Mouse (Mus musculus): ENCODE results near the gene Tekt5. TPM values are rescaled to one million over a fixed set of nuclear protein-coding genes. Genes with fewer than 3 reads are reported as not detected.

Gene Tekt5
- total RNA-seq, 2 experiments from 2014 or later = not detected

DNA sequence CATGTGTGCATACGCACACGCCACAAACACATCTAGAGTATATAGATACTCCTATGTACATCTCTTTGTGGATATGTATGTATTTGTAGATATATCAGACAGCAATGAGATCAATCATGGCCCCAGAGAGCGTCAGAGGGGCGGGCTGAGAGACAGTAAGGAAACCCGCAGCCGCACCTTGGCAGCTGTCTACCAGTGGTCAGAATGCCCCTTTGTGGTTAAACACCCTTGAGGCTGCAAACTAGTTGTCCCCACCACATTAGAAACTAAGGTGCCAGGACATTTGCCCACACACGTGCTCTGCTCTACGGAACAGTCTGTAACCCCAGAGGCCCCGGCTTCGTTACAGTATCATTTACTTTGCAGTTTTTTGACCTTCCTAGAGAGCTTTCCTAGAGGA lies 55.4 kb downstream of the Tekt5 start:
- no peak for DNase-seq (ENCODE audit: low spot score)
- intact Hi-C loops (cut with DNase I) = no loop called here

DNA sequence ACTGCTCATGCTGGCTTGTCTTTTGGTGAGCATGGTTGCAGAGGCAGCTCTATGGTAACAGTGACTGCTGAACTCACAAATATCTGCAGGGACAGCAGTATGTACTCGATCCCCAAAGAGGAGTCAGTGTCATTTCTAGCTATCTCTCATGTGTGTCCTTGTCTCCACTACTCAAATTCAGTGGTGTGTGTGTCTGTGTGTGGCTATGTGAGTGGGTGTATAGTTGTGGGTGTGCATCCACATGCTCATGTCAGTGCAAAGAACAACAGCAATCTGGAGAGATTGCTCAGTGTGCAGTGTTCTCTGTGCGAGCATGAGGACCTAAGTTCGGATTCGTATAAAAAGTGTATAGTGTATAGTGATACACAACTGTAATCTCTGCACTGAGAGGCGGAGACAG lies 56.7 kb downstream of the Tekt5 start:
- DNase-seq (ENCODE audit: low spot score) = no peak
- intact Hi-C loops (cut with DNase I) = no loop called here

DNA sequence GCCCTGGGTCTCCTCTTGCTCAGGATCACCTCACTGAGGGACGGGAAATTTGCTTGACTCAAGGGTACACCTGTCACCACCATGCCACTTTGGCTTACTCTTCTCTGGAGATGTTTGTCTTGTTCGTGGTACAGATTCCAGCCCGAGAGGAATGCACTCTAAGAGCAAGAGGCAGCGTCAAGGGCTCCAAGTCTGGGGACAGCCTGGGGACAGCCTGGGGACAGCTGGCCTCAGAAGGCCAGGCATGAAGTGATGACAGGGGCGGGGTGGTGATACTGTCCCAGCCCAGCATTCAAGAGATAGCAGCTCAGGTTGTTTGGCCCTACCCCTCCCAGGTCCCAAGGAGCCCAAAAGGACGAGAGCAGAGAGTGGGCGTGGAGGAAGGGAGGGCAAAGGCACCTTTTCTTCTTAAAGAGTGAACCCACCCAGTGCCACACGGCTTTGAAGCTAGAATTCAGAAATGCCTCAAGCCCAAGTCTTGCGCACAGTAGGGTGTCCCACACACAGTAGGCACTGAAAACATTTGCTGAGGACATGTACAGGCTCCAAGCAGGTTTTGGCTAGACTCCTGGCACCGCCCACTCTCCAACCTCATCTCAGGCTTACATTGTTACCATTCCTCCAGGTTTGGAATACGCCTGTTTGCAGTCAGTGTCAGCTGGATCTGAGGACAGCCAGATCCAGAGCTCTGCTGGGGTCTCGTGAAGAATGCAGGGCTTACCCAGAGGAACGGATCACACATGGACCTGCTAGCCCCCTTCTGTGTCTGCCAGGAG lies 57.7 kb downstream of the Tekt5 start:
- intact Hi-C loops (cut with DNase I) = no loop called here
- no peak for DNase-seq (ENCODE audit: low spot score)

DNA sequence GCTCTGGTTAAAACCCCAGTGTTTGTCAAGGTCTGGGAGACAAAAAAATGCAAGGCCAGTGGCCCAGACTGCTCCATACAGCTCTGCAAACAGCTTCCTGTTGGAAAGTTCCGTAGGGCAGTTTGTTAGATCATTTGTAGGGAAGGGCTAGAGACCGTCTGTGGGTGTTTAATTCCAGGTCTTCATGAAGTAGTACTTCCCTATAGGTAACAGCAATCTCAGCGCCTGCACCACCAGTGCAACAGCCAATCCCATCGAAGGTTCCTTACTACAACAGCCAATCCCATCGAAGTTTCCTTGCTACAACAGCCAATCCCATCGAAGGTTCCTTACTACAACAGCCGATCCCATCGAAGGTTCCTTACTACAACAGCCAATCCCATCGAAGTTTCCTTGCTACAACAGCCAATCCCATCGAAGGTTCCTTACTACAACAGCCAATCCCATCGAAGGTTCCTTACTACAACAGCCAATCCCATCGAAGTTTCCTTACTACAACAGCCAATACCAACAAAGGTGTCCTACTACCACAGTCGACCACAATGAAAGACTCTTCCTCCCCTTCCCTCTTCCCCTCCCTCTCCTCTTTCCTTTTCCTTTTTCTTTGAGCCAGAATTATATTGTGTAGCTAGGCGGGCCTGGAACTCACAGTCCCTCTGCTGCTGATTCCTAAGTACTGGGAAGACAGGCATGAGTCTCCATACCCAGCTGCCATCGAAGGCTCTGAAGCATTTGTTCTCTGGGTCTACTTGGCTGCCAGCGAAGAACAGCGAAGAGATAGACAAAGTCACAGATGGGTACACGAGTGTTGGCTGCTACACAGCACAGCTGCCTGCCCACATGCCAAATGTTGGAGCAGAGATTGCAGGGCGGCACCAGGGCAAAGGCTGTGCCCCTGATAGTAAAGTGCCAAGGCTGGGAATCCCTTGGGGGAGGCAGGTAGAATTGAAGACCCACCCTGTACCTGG lies 58.6 kb downstream of the Tekt5 start:
- DNase-seq (ENCODE audit: low spot score) = no peak
- intact Hi-C loops (cut with DNase I) = no loop called here

DNA sequence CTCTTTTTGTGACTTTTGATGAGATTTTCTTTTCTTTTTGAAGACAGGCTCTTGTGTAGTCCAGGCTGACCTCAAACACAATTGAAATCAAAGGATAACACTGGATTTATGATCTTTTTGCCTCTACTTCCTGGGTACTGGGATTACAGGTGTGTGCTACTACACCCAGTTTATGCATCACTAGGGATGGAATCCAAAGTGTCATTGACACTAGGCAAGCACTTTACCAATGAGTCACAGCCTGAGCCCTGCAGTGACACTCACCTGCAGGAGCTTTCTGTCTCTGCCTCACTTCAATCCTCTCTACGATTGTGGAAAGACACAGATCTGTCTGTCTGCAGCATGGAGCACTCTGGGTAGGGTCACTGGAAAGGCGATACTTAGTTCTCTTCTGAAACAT lies 59.3 kb downstream of the Tekt5 start:
- DNase-seq (ENCODE audit: low spot score) = no peak
- intact Hi-C loops (cut with DNase I) = no loop called here

DNA sequence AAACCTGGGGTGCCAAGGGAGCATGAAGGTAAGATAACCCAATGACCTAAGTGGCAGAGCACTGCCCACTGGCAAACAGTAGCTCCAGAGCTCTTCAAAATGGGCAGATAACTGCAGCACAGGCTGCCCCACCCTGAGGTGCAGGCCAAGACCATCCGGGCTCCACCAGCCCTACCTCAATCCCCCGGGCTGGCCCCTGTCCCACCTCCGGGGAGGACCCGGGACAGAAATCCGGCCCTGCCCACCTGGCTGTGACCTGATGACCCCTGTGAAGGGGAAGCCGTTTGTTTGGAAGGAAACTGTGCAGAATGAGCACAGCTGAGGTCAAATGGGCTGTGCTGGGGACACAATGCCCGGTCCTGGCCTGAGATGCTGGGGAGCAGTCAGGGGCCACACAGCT lies 62.6 kb downstream of the Tekt5 start:
- intact Hi-C loops (cut with DNase I) = no loop called here
- DNase-seq (ENCODE audit: low spot score) = peak; percentile 29

DNA sequence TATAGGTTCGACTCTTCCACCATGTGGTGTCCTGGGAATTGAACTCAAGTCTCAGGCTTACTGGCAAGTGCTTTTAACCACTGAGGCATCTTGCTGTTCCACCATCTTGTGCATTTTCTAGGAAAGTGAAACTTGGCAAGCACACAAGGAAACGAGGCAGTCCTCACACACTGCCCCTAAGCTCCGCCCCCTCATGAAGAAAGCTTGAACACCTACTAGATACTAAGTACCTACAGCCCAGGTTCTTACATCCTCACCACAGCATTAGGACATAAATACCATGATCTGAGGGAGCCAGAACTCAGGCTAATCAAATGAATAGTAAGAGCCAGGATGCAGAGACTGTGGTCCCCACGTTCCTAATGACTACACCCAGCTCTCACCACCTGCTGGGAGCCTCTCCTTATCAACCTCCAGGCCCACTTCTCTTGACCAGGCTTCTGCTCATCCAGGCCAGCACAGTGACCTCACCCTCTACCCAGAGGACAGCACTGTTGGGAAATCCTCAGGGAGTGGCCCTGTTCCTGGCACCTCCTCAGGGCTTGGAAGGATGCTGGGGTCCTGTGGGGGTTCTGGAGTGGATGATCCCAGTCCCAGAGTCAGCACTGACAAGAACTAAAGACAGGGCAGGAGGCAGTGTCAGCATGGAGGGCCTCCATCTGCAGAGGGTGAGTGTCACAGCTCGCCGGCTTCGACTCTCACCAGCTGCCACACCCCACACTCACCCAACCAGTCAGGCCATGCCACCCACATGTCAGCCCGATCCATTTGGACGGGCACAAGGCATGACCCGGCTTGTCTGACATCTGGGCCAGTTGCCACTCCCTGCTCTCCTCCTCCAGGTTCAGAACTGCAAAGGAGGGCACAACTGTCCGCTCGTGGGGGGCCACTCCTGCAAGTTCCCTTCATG lies 64.4 kb downstream of the Tekt5 start:
- DNase-seq (ENCODE audit: low spot score) = no peak
- intact Hi-C loops (cut with DNase I) = no loop called here

DNA sequence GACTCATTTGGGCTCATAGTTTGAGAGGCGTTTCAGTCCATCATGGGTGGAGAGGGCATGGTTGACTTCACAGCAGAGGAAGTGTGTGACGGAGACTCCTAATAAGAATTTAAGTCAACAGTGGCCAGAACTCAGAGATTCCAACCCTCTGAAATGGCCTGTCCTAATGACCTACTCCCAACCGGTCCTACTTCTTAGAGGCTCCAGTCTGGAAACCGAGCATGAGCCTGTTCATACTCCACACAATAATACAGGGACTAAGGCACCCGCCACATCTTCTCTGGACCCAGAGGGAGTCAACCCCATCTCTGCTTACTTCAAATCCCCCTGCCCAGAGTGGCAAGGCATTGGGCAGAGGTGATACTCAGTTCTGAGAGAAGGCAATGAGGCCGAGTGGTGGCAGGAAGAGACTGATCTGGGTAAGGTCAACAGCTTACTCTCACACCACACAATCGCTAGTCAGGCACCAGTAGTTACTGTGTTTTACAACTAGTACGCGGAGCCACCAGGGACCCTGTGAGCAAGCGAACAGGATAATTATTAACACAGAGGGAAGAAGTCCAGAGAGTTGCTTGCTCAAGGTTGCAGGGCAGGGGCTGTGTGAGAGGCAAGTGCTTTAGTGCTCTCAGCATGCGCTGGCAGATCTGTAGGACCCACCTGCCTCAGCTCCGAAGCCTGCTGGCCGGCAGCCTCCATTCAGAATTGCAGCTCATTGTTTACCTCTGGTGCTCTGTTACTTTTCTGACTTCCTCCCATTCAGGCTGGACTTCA lies 67.5 kb downstream of the Tekt5 start:
- no peak for DNase-seq (ENCODE audit: low spot score)
- intact Hi-C loops (cut with DNase I) = loop anchor here (5.0 kb wide), 1 partner anchor 40 kb away; no protein-coding TSS in a partner anchor

DNA sequence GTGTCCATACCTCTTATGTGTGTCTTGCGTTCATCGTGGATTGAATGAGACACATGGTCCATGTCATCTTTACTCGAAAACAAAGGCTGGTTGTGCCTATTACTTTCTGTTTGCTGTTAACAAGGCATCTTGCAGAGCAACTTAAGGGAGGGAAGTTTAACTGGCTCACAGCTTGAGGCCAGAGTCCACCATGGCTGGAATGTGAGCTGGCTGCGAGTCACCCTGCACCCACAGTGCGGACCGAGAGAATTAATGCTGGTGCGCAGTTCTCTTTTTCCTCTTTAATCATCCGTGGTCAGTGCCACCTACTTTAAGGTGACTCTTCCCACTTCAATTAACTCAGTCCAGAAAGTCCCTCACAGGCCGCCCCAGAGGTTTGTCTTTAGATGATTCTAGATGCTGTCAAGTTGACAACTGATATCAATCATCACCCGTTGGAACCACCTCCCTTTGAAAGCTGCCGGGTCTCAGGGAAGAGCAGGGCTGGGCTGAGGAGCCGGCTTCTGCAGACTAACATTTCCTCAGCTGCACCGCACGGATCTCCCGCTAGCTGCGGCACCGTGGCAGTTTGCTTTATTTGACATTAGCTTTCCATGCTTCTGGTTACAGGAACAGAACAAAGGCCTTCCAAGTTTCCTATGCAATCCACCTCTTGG lies 75.2 kb downstream of the Tekt5 start:
- intact Hi-C loops (cut with DNase I) = no loop called here

DNA sequence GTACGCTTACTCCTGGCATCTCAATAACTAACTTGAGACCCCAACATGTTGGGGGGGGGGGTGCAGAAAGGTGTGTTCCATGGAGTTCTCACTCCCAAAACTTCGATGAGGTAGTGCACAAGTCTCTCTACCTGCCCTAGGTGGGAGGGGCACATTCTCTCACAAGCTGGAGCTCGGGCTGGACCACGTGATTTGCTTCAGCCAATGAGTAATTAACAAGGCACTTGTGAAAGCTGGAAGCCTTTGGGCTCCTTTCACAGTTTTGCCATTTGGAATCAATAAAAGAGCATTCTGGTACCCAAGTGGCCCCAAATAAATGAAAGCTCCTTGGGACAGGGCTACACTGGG lies 78.1 kb downstream of the Tekt5 start:
- DNase-seq (ENCODE audit: low spot score) = no peak
- intact Hi-C loops (cut with DNase I) = no loop called here

More for the DNA sequence above, 75.2 kb downstream of the Tekt5 start:
- DNase-seq (ENCODE audit: low spot score) = no peak

DNA sequence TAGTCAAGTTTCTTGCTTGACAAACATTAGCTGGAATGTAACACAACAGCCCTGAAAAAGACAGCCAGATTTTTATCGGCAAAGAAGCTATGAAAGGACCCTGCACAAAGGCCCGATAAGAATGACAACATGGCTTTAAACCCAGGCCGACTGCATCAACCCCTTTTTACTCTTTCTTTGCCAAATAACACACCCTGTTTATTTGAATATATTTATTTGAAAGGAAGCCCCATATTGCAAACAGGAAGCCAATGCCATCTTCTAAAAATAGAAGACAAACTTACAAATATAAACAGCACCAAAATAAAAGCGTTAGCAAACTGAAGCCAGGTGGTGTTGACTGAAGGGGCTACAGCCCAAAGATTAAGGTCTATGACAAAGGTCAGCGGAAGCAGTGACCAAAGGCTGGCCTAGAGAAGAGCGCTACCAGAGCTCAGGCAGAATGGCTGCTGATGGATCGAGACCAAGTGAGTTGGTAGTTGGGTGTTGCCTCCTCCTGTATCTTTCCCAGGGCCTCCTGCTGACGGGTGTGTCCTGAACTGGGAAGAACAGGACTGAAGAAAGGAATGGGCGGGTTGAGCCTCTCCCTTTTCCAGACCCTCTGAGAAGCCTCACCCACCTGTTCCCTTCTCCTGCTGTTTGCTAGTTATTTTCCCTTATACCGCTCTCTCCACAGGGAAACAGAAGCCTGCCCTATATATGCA lies 78.6 kb downstream of the Tekt5 start:
- no peak for DNase-seq (ENCODE audit: low spot score)
- intact Hi-C loops (cut with DNase I) = no loop called here

DNA sequence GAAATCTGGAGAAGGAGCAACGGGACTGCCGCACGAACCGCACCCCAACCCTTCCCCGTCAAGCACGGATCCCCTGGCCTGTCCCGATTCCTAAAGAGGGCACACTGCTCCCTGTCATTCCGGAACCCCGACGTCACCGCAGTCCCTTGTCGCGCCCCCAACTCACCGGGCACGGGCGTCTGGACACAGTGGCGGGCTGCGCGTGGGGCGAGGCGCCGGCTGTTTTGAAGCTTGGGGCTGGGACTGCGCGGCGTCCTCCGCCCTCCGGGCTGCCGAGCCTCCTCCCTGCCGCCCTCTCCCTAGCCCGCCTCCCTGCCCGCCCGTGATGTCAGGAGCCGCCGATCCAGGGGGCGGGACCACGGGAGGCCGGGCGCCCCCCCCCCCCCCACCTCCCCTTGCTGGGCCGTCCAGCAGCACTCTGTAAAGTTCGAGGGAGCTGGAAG lies 81.6 kb downstream of the Tekt5 start, which contains the start of gene Emp2:
Gene Emp2, minus strand, starts transcription at position 323 of the 443 bp plus-strand sequence.
- intact Hi-C loops (cut with DNase I) = no loop called here
- DNase-seq (ENCODE audit: low spot score) = peak; percentile 62

DNA sequence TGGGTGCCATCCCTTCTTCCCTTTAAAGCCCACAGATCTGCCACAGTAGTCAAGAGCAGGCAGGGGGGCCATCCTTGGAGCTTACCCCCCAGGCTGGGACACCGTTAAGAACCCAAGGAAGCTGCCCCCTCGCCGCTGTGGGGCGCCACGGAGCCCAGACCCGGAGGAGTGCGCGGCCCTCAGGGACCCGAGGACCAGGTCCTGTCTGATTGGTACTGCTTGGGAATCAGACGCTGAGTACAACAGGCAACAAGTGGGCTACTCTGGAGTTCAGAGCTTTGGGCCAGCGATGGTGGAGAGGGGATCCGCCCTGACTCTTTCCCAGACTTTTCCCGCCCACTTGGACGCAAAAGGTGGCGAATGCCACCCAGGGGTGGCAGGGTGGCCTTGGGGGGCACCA lies 82.1 kb downstream of the Tekt5 start:
- intact Hi-C loops (cut with DNase I) = no loop called here
- DNase-seq (ENCODE audit: low spot score) = no peak

DNA sequence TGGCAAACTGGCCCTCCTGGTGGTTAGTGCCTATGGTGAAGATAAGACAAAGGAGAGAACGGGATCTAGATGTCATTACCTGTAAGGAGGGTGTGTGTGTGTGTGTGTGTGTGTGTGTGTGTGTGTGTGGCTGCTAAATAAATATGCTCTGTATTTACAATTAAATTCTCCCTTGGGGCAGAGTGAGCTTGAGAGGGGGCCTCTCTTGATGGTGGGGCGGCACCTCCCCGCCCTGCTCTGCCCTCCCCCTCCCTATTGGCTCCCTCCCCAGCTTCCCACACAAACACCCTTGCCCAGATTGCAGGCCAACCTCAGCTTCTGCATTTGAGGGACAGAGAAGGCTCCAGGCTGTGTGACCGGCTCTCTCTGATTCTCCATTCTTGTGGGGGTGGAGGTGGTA lies 83.3 kb downstream of the Tekt5 start:
- no peak for DNase-seq (ENCODE audit: low spot score)
- intact Hi-C loops (cut with DNase I) = loop anchor here (2.0 kb wide), 1 partner anchor 35 kb away; no protein-coding TSS in a partner anchor

DNA sequence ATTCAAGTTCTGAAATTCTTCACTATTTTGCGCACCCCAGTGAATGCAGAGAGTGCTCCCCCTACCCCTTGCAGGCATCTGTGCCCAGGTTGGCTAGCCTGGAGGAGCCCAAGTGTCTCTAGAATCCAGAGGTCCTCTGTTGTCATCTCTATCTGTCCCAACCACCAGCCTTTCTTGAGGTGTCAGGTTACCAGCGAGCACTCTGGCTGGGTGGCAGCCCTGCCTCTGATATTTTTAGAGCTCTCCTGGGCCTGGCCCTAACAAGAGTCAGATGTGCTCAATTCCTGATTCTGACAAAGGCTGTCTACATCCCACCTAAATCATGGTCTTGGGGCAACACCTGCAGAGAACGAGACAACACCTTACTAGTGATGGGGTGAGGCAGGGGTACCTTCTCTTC lies 84.2 kb downstream of the Tekt5 start:
- DNase-seq (ENCODE audit: low spot score) = no peak
- intact Hi-C loops (cut with DNase I) = loop anchor here (2.0 kb wide), 1 partner anchor 36 kb away; no protein-coding TSS in a partner anchor

DNA sequence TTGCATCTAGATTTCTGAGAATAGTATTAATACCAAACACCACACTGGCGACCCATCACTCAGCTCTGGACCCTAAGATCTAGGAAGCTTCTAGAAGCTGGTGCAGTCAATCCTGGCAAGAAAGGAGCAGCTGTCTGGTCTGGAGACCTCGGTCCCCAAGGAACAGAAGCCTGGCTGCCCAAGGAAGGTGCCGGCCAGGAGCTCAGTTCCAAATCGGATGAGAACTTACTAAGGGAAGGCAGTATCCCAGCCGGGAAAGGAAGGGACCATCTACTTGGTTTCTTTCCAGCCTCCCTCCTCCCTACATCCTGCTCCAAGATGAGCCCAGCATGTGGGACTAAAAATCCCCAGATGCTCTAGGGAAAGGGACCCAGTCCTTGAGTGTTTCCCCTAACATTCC lies 84.8 kb downstream of the Tekt5 start:
- intact Hi-C loops (cut with DNase I) = loop anchor here (2.0 kb wide), 1 partner anchor 36 kb away; no protein-coding TSS in a partner anchor
- no peak for DNase-seq (ENCODE audit: low spot score)
